Mouse (Mus musculus) CD8-positive naive resting alpha-beta T cell, adult 2 months (primary cell): ENCODE results near the gene Spi1.

Source experiments
- DNase-seq, 2 experiments: peaks; one replicate each; pipeline ENCODE4 v3.0.0; 2022; ENCODE audit warnings: low read depth in 2 of 2, low spot score in 2 of 2

Spi1 gene

GRCm38 (mm10) chr2:91121011-91121410, 38.8 kb downstream of the Spi1 start:
- no peak for DNase-seq

GRCm38 (mm10) chr2:91121497-91121896, 39.3 kb downstream of the Spi1 start:
- no peak for DNase-seq

GRCm38 (mm10) chr2:91123521-91123920, 41.3 kb downstream of the Spi1 start:
- no peak for DNase-seq

- DNase-seq, result no peak
Measured at GRCm38 (mm10) chr2:91125101-91125500, 42.9 kb downstream of the Spi1 start.

DNA sequence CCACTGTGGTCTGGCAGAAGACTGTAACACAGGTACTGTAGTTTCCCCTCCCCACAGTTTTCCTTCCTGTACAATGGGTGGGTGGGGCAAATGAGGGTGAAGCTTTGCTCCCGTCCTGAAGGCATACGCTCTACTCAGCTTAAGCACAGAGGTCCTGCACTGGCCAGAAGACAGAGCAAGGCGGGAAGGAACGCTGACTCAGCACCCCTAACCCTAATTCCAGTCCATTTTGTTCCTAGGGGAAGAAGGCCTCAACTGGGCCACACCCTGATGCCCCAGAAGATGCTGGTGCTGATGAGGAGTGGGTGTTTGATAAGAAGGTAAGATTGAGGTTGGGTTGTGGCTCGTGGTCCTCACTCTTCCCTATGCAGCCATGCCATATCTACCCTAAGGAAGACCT, 46.6 kb downstream of the Spi1 start:
- DNase-seq, result no peak

DNA sequence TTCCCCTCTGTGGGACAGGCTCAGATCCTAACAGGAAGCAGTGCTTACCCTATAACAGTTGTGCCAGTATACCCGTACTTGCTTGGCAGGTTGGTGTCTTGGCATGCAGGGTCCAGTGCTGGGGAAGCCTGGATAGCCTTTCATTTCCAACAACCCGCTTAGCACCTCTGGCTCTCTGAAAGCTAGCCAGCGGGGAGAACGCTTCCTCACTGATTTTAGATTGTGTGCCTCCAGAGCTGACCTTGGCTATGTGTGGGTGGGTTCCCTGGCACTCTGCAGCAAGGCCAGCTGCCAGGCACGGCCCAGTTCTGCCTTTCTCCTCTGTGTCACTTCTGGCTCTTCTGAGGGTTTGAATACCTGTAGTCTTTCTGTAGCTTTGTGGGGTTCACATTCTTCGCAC, 47.9 kb downstream of the Spi1 start:
- DNase-seq, result no peak

DNA sequence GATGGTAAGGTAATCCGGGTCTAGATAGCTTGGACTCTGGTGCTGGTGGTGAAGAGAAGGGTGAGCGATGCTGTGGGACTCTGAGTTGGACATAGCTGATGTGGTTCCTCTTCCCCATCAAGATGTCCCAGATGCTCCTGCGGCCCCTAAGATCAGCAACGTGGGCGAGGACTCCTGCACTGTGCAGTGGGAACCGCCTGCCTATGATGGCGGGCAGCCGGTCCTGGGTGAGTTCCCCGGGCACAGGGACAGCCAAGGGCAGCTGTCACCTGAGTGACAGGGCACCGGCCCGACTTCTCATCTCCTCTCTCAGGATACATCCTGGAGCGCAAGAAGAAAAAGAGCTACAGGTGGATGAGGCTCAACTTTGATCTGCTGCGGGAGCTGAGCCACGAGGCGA, 49.1 kb downstream of the Spi1 start:
- no peak for DNase-seq

GRCm38 (mm10) chr2:91132035-91132434, 49.8 kb downstream of the Spi1 start:
- no peak for DNase-seq

DNA sequence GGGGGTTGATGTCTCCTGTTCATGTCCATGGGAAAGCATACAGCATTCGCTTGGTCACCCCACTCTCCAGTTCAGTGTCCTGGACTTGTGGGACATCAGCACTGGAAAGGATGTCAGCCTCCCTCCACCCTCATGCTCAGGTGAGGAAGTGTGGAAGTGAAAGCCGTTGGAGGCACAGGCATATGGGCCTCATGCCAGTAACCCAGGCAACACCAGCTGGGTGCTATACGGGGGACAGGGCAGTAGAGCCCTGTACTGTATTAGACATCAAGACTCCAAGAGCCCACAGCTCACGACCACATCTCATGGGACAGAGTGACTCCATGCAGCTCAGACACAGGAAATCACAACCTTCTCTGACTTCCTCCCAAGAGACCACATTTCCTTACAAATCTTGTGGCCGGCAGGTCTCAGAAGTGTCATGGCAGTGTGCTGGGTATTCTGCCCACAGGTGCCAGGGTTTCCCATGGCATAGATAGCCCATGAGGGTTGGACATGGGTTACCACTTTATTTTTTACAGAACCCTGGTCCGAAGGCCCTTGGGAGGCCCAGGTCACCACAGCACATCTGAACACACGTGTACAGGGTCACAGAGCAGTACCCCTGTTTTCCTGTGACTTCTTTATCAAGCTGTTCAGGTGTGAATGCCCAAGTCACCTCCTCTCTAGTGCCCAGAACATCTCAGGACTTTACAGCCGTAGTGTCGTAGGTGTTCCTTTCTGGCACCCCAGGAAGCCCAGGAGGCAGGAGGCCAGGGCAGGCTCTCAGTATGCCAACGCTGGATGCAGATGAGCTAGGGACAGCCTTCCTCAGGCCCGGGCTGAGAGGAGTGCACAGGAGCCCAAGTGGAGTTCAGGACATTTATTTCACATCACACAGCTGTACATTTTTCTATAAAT, 54.6 kb downstream of the Spi1 start:
- no peak for DNase-seq

GRCm38 (mm10) chr2:91137481-91137880, 55.3 kb downstream of the Spi1 start:
- no peak for DNase-seq

- no peak for DNase-seq
Measured at GRCm38 (mm10) chr2:91139311-91139710, 57.1 kb downstream of the Spi1 start.

DNA sequence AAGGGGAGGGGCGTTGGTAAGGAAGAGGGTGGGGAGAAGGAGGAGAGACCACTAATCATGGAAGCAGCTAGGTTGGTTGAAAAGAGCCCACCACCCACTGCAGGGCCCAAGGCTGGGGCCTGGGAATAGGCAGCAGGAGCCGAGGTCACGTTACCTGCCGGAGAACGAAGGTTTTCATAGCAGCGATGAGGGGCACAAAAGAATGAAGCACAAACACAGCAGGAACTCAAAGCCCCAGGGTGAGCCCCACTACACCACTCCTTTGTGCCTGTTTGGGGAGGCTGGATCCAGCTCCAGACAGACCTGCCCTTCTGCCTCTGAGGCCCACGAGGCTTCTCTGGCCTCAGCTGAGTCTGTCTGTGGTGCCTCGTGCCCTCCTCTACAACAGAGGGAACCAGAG, 57.6 kb downstream of the Spi1 start:
- no peak for DNase-seq

DNA sequence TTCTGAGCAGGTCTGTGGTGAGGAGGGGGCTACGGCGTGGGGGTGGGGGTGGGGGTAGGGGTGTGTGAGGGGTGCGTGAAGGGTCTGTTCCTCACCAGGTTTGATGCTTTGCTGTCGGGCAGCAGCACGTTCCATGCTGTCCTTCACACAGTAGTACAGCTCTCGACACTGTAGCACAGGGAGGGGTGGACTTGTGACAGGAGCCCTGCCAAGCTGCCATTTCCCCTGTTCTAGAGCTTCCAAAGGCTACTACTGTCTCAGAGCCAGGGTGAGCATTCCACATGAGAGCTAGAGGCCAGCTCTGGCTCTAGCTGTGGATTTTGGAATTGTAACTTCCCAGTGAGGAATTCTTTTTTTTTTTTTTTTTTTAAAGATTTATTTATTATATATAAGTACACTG, 60.7 kb downstream of the Spi1 start:
- no peak for DNase-seq

GRCm38 (mm10) chr2:91143401-91143800, 61.2 kb downstream of the Spi1 start:
- no peak for DNase-seq

DNA sequence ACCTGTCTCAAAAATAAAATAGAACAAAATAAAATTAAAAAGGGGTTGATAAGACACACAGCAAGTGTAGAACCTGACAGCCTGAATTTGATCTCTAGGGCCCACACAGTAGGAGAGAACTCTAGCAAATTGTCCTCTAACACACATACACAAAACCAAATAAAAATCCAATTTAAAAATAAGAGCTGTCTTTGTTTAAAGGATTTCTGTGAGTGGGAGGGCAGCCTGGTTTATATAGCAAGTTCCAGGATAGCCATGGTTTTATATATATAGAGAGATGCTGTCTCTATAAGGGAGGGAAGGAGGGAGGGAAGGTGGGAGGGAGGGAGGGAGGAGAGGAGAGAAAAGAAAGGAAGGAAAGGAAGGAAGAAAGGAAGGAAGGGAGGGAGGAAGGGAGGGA, 65.9 kb downstream of the Spi1 start:
- no peak for DNase-seq

- DNase-seq, result no peak
Measured at GRCm38 (mm10) chr2:91151331-91151730, 69.1 kb downstream of the Spi1 start.

GRCm38 (mm10) chr2:91152885-91153377, 70.7 kb downstream of the Spi1 start:
- DNase-seq, result no peak

GRCm38 (mm10) chr2:91154091-91154490, 71.9 kb downstream of the Spi1 start:
- DNase-seq, result no peak

GRCm38 (mm10) chr2:91157002-91157752, 75.0 kb downstream of the Spi1 start:
- DNase-seq, result no peak

DNA sequence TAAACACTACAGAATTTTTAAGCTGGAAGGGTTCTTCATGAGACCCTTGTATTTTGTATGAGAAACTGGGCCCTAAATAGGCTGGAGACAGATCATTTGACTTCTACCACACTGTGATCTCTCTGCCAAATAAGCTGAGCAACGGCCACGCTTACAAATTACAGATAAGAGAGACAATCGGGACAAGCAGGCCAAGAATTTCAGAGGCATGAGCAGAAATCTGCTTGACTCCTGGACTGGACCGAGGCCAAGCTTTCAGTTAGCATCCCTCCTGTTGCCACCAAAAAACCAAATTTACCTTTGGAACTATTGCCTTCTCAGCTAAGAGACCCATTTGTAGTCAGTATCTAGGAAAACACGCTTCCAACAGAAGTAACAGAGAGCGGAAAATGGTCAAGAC, 78.4 kb downstream of the Spi1 start:
- no peak for DNase-seq

DNA sequence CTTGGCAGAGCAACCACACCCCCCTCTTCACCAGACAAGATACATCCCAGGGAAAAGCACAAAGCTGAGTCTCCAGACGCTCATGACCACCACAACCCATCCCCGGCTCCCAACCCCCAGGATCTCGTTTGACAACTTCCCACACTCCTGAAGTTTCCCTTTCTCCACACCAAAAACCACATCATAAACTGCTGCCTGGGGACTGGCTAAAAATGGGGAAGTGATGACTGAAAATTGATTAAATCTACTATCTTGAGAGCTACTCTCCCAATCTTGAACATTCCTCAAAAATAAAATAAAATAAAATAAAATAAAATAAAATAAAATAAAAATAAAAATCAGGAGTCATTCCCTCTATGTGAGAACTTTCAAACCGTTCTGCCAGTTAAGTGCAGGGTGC, 80.8 kb downstream of the Spi1 start:
- DNase-seq, result no peak

DNA sequence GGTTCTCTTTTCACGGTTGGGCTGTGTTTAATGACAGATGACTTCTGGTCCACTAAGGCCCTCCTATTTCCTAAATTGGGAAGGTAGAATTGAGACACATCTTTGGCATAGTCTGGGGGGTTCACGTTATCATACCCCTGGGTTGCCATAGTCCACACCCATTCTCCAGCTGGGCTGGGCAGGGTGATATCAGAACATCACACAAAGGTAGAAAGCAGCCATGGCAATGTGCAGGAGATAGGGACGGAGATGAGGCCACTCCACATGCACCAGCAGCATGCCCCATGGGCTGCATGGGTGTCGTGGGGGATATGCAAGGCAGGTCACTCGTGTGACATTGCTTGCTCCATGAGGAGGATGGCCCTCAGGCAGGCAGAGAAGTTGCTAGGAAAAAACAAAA, 81.3 kb downstream of the Spi1 start:
- DNase-seq, result no peak
